Mouse (Mus musculus) C2C12 (cell line): ENCODE data around the gene Sf1.

Experiments used
- CEBPB ChIP-seq: IDR thresholded peaks from one replicate; pipeline ENCODE4 v1.6.1; 2011; ENCODE audit warnings: low read depth, mild to moderate bottlenecking, control low read depth, moderate library complexity
- CTCF ChIP-seq: IDR thresholded peaks from one replicate; pipeline ENCODE4 v1.5.1; 2011; ENCODE audit not compliant: control insufficient read depth, insufficient read depth, insufficient read length
- MYOD1 ChIP-seq: IDR thresholded peaks from one replicate; pipeline ENCODE4 v1.6.1; 2011; ENCODE audit warnings: low read depth; ENCODE audit not compliant: control insufficient read depth, insufficient read length
- USF1 ChIP-seq: IDR thresholded peaks from one replicate; pipeline ENCODE4 v1.6.1; 2011; ENCODE audit warnings: low read depth, mild to moderate bottlenecking, control low read depth, moderate library complexity

- no peak for TF ChIP-seq CTCF
- no peak for TF ChIP-seq USF1
- TF ChIP-seq MYOD1, result no peak
- TF ChIP-seq CEBPB, result no peak
These were observed 21.9 kb downstream of the Sf1 start for GRCm38 (mm10) chr19:6385419-6385818.
